Mouse (Mus musculus): Measurements from ENCODE around the gene Nek8.
"Not testable (repeated sequence)": the region's sequence is repeated elsewhere in the genome, so short reads cannot be mapped to it uniquely, and the experiment has no call there.

The Nek8 gene

GRCm38 (mm10) chr11:78137584-78137983, 38.9 kb downstream of the Nek8 start:
- DNase-seq = no peak

- DNase-seq = no peak
Observed at GRCm38 (mm10) chr11:78136132-78136531, 40.3 kb downstream of the Nek8 start.

GRCm38 (mm10) chr11:78135314-78135713, 41.2 kb downstream of the Nek8 start:
- DNase-seq = not testable (repeated sequence)

GRCm38 (mm10) chr11:78134344-78134743, 42.1 kb downstream of the Nek8 start:
- no peak for DNase-seq

GRCm38 (mm10) chr11:78133915-78134314, 42.6 kb downstream of the Nek8 start:
- DNase-seq = no peak

- DNase-seq = no peak
Observed at GRCm38 (mm10) chr11:78129458-78129857, 47.0 kb downstream of the Nek8 start.

- DNase-seq = no peak
Observed at GRCm38 (mm10) chr11:78126739-78127138, 49.7 kb downstream of the Nek8 start.

- no peak for DNase-seq
Observed at GRCm38 (mm10) chr11:78125691-78126090, 50.8 kb downstream of the Nek8 start.

GRCm38 (mm10) chr11:78123782-78124181, 52.7 kb downstream of the Nek8 start:
- no peak for DNase-seq

- DNase-seq = no peak
Observed at GRCm38 (mm10) chr11:78122815-78123214, 53.7 kb downstream of the Nek8 start.

GRCm38 (mm10) chr11:78121176-78121575, 55.3 kb downstream of the Nek8 start:
- no peak for DNase-seq

- no peak for DNase-seq
Observed at GRCm38 (mm10) chr11:78119898-78120297, 56.6 kb downstream of the Nek8 start.

GRCm38 (mm10) chr11:78118467-78118866, 58.0 kb downstream of the Nek8 start:
- DNase-seq = no peak

GRCm38 (mm10) chr11:78116146-78116410, 60.4 kb downstream of the Nek8 start:
- DNase-seq = no peak
